Mouse (Mus musculus) limb, embryonic 15.5 days (tissue): ENCODE measurements at regions not wholly inside any gene's neighbourhood (a gene's known extent, or its start where the extent isn't known, plus 50 kb on each side); places are given as distances from the start of the nearest gene placed in this dataset.

Source experiments
- ATAC-seq: fragments of 200-750 bp; cut with Nextera tagmentation; 2 replicates; pipeline ENCODE4 v1.8.0; 2017; ENCODE audit warnings: low read depth, moderate TSS enrichment; ENCODE audit not compliant: insufficient number of reproducible peaks, low FRiP score, low TSS enrichment
- H3K27ac ChIP-seq: fragments of 300-500 bp; sonication (generic); 2 replicates; pipeline ENCODE4 v1.5.1; 2015; ENCODE audit warnings: moderate library complexity, mild to moderate bottlenecking, inconsistent platforms
- H3K27me3 ChIP-seq: fragments of 300-500 bp; sonication (generic); 2 replicates; pipeline ENCODE4 v1.6.1; 2015; ENCODE audit warnings: inconsistent platforms
- H3K36me3 ChIP-seq: fragments of 300-500 bp; sonication (generic); 2 replicates; pipeline ENCODE4 v1.6.1; 2015; ENCODE audit warnings: inconsistent platforms
- H3K4me1 ChIP-seq: fragments of 300-500 bp; sonication (generic); 2 replicates; pipeline ENCODE4 v1.6.1; 2015; ENCODE audit warnings: inconsistent platforms
- H3K4me2 ChIP-seq: fragments of 300-500 bp; sonication (generic); 2 replicates; pipeline ENCODE4 v1.6.1; 2015; ENCODE audit warnings: mild to moderate bottlenecking, inconsistent platforms
- H3K4me3 ChIP-seq: fragments of 300-500 bp; sonication (generic); 2 replicates; pipeline ENCODE4 v1.5.1; 2015; ENCODE audit warnings: mild to moderate bottlenecking, inconsistent platforms
- H3K9ac ChIP-seq: fragments of 300-500 bp; sonication (generic); 2 replicates; pipeline ENCODE4 v1.6.1; 2015; ENCODE audit warnings: inconsistent platforms
- H3K9me3 ChIP-seq: fragments of 300-500 bp; sonication (generic); 2 replicates; pipeline ENCODE4 v1.6.1; 2016; ENCODE audit warnings: inconsistent platforms
- WGBS: fragments of 180-500 bp; shearing (Covaris S2); methylation state at CpG from one replicate; pipeline ENCODE4 v1.1.7; 2015; 5-methylcytosine and 5-hydroxymethylcytosine counted together

GRCm38 (mm10) chr13:83072073-83072472 lies 431.8 kb upstream of the Mef2c start:
- Histone ChIP-seq H3K36me3 (no peaks in the 10 kb centered on the region), H3K4me1 (no peaks in the 10 kb centered on the region), H3K4me2 (no peak overlapping the region), H3K27ac (no peak overlapping the region), H3K27me3 (no peaks in the 10 kb centered on the region), H3K9ac (no peak overlapping the region), H3K4me3 (no peak overlapping the region), H3K9me3 (no peaks in the 10 kb centered on the region)
- ATAC-seq = no peak
- WGBS = 56% methylated on average over 3 of the region's 3 CpGs

- Histone ChIP-seq H3K27me3 (no peaks in the 10 kb centered on the region), H3K4me2 (no peak overlapping the region), H3K9ac (no peak overlapping the region), H3K36me3 (no peaks in the 10 kb centered on the region), H3K27ac (no peak overlapping the region), H3K4me1 (no peaks in the 10 kb centered on the region), H3K4me3 (no peak overlapping the region), H3K9me3 (no peaks in the 10 kb centered on the region)
- 88% methylated on average over 6 of the region's 6 CpGs for WGBS
- no peak for ATAC-seq
Observed at GRCm38 (mm10) chr13:83074219-83074965, 429.4 kb upstream of the Mef2c start.

GRCm38 (mm10) chr13:83075320-83075877 lies 428.4 kb upstream of the Mef2c start:
- Histone ChIP-seq H3K27ac (no peak overlapping the region), H3K4me1 (no peaks in the 10 kb centered on the region), H3K9me3 (no peaks in the 10 kb centered on the region), H3K4me2 (no peak overlapping the region), H3K36me3 (no peaks in the 10 kb centered on the region), H3K4me3 (no peak overlapping the region), H3K27me3 (no peaks in the 10 kb centered on the region), H3K9ac (no peak overlapping the region)
- ATAC-seq = no peak
- 72% methylated on average over 7 of the region's 7 CpGs for WGBS

GRCm38 (mm10) chr13:83076611-83077010 lies 427.2 kb upstream of the Mef2c start:
- Histone ChIP-seq H3K4me2 (no peak overlapping the region), H3K27ac (no peak overlapping the region), H3K9me3 (no peaks in the 10 kb centered on the region), H3K36me3 (no peaks in the 10 kb centered on the region), H3K4me3 (no peak overlapping the region), H3K27me3 (no peaks in the 10 kb centered on the region), H3K4me1 (no peaks in the 10 kb centered on the region), H3K9ac (no peak overlapping the region)
- ATAC-seq = no peak
- whole genome bisulfite sequencing = 69% methylated on average over 2 of the region's 2 CpGs

- WGBS = 58% methylated on average over 1 of the region's 1 CpGs
- Histone ChIP-seq H3K27me3 (no peaks in the 10 kb centered on the region), H3K4me1 (no peaks in the 10 kb centered on the region), H3K4me3 (no peak overlapping the region), H3K36me3 (no peaks in the 10 kb centered on the region), H3K27ac (no peak overlapping the region), H3K9ac (no peak overlapping the region), H3K9me3 (no peaks in the 10 kb centered on the region), H3K4me2 (no peak overlapping the region)
- no peak for ATAC-seq
Observed at GRCm38 (mm10) chr13:83077085-83077484, 426.7 kb upstream of the Mef2c start.

GRCm38 (mm10) chr13:83079291-83079690 lies 424.5 kb upstream of the Mef2c start:
- no peak overlapping the region for H3K4me2 ChIP-seq
- no peaks in the 10 kb centered on the region for H3K9me3 ChIP-seq
- no peak overlapping the region for H3K4me3 ChIP-seq
- H3K27ac ChIP-seq = no peak overlapping the region
- WGBS = 60% methylated on average over 1 of the region's 1 CpGs
- no peak overlapping the region for H3K9ac ChIP-seq
- no peaks in the 10 kb centered on the region for H3K27me3 ChIP-seq
- ATAC-seq = no peak
- no peaks in the 10 kb centered on the region for H3K4me1 ChIP-seq
- no peaks in the 10 kb centered on the region for H3K36me3 ChIP-seq

- Histone ChIP-seq H3K4me3 (no peak overlapping the region), H3K27me3 (no peaks in the 10 kb centered on the region), H3K4me2 (no peak overlapping the region), H3K4me1 (no peaks in the 10 kb centered on the region), H3K9ac (no peak overlapping the region), H3K9me3 (no peaks in the 10 kb centered on the region), H3K27ac (no peak overlapping the region), H3K36me3 (no peaks in the 10 kb centered on the region)
- no peak for ATAC-seq
- 87% methylated on average over 3 of the region's 3 CpGs for WGBS
Observed at GRCm38 (mm10) chr13:83084948-83085347, 418.9 kb upstream of the Mef2c start.

GRCm38 (mm10) chr13:83099908-83100307 lies 403.9 kb upstream of the Mef2c start:
- ATAC-seq = no peak
- H3K27ac ChIP-seq = no peak overlapping the region
- H3K9ac ChIP-seq = no peak overlapping the region
- WGBS = 63% methylated on average over 1 of the region's 1 CpGs
- H3K27me3 ChIP-seq = no peaks in the 10 kb centered on the region
- H3K4me2 ChIP-seq = no peak overlapping the region
- H3K36me3 ChIP-seq = no peaks in the 10 kb centered on the region
- H3K4me3 ChIP-seq = no peak overlapping the region
- H3K4me1 ChIP-seq = no peaks in the 10 kb centered on the region
- no peaks in the 10 kb centered on the region for H3K9me3 ChIP-seq

- Histone ChIP-seq H3K9ac (no peak overlapping the region), H3K4me2 (no peak overlapping the region), H3K36me3 (no peaks in the 10 kb centered on the region), H3K9me3 (no peaks in the 10 kb centered on the region), H3K27me3 (no peaks in the 10 kb centered on the region), H3K4me1 (0 out of 2 replicates have a peak, but pooled peaks cover 2% of the 10 kb centered on the region), H3K27ac (no peak overlapping the region), H3K4me3 (no peak overlapping the region)
- no peak for ATAC-seq
- WGBS = 64% methylated on average over 3 of the region's 3 CpGs
Observed at GRCm38 (mm10) chr13:83110610-83111009, 393.2 kb upstream of the Mef2c start.

GRCm38 (mm10) chr13:83111503-83111902 lies 392.3 kb upstream of the Mef2c start:
- 43% methylated on average over 2 of the region's 2 CpGs for WGBS
- no peak overlapping the region for H3K9ac ChIP-seq

GRCm38 (mm10) chr13:83112323-83112722 lies 391.5 kb upstream of the Mef2c start:
- Histone ChIP-seq H3K4me3 (no peak overlapping the region), H3K9me3 (no peaks in the 10 kb centered on the region), H3K4me2 (no peak overlapping the region), H3K36me3 (no peaks in the 10 kb centered on the region), H3K4me1 (0 out of 2 replicates have a peak, but pooled peaks cover 2% of the 10 kb centered on the region), H3K27ac (no peak overlapping the region), H3K27me3 (no peaks in the 10 kb centered on the region), H3K9ac (no peak overlapping the region)
- WGBS = 45% methylated on average over 1 of the region's 1 CpGs
- no peak for ATAC-seq

More at GRCm38 (mm10) chr13:83111503-83111902, 392.3 kb upstream of the Mef2c start:
- 0 out of 2 replicates have a peak, but pooled peaks cover 2% of the 10 kb centered on the region for H3K4me1 ChIP-seq
- H3K27ac ChIP-seq = no peak overlapping the region
- no peaks in the 10 kb centered on the region for H3K27me3 ChIP-seq
- ATAC-seq = no peak
- H3K4me2 ChIP-seq = no peak overlapping the region
- H3K9me3 ChIP-seq = no peaks in the 10 kb centered on the region
- no peaks in the 10 kb centered on the region for H3K36me3 ChIP-seq
- H3K4me3 ChIP-seq = no peak overlapping the region

- no peak for ATAC-seq
- no peak overlapping the region for H3K9ac ChIP-seq
- H3K36me3 ChIP-seq = no peaks in the 10 kb centered on the region
- no peak overlapping the region for H3K4me3 ChIP-seq
- no peaks in the 10 kb centered on the region for H3K27me3 ChIP-seq
- 77% methylated on average over 5 of the region's 5 CpGs for WGBS
- no peak overlapping the region for H3K27ac ChIP-seq
- H3K9me3 ChIP-seq = no peaks in the 10 kb centered on the region
- no peak overlapping the region for H3K4me2 ChIP-seq
- H3K4me1 ChIP-seq = 0 out of 2 replicates have a peak, but pooled peaks cover 2% of the 10 kb centered on the region
Observed at GRCm38 (mm10) chr13:83112741-83113140, 391.1 kb upstream of the Mef2c start.
